Mouse (Mus musculus) layer of hippocampus, postnatal 36 days (tissue): ENCODE results near the gene Fgfr2. TPM values are rescaled to one million over a fixed set of nuclear protein-coding genes. Genes with fewer than 3 reads are reported as not detected.

Source experiments
- DNase-seq, 2 experiments: peaks; one replicate each; pipeline ENCODE4 v3.0.0; 2022
- total RNA-seq, 2 experiments: library from RNA; stranded (reverse); gene quantifications; 2 replicates each; pipeline ENCODE4 v1.2.3; 2021

Fgfr2 gene
- total RNA-seq, 2 experiments from 2014 or later = 45.4 to 47.9 TPM

DNA sequence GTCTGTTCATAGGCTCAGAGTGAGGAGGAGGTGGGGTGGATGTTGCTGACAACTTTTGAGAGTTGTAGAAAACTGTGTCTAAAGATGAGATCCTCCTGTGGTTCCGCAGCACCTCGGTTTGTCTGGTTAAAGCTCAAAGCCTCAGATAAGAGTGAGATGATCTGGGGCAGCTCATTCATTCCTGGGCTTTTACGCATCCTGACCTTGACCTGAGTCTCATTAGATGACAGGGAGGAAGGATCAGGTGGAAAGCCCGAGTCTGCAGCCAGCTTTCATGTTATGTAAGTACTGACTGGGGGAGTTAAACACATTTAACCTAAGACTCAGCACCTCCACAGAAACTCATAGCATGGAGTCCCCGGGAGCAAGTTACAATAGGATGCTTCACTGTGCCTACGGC is 1096.5 kb downstream of the Fgfr2 start:
- no peak for DNase-seq

GRCm38 (mm10) chr7:132025591-132025990 is 1097.6 kb downstream of the Fgfr2 start:
- no peak for DNase-seq

DNA sequence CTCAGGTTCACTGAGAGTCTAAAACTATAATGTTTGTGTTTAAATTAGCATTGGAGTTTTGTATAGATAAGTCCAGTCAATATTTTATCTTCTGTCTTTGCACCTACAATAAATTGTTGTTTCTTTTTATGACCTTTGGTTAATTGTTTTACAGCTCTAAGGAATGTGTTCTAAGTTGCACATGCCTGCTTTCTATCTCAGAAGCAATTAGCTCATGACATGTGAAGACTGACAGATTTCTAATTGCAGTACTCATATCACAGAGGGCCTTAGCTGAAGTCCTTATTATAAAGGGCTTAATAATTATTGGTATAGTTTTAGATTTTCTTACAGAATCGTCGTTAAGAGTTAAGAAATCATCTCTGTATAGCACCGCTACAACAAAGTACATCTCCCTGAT is 1107.2 kb downstream of the Fgfr2 start:
- DNase-seq = no peak

DNA sequence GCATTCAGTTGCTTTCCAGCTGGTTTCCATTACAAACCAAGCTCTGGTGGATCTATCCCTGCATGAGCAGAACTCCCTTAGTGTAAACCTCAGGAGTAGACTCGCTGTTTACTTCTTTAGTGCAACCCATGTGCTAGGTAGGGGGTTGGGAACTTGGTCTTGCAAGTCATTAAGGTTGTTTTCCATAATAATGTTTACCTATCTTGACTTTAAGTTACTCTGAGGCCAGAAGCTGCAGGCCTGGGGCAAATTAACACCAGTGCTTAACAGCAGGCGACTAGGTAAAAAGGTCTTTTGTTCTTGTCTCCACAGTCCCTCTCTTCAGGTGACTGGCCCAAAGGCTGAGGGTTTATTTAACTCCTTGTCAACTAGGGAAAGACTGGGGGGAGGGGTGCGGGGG is 1108.0 kb downstream of the Fgfr2 start:
- DNase-seq = no peak

DNA sequence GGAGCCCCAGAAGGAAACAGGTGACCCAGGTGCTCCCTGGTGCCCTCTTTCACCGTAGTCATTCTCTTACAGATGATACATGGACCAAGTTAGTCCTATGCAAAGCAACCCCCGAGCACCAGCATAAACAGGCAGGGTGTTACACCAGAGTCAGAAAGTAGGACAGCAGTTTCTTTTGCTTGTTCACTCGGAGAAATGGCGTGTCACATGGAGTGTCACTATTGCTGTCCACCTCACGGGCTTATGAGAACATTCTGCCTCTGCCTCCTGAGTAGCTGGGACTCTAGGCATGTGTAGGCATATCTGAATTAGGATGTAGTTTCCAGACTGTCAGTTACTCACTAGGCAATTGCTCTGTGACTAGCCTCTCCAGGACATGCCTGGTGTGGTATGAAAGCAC is 1109.2 kb downstream of the Fgfr2 start:
- DNase-seq = no peak

DNA sequence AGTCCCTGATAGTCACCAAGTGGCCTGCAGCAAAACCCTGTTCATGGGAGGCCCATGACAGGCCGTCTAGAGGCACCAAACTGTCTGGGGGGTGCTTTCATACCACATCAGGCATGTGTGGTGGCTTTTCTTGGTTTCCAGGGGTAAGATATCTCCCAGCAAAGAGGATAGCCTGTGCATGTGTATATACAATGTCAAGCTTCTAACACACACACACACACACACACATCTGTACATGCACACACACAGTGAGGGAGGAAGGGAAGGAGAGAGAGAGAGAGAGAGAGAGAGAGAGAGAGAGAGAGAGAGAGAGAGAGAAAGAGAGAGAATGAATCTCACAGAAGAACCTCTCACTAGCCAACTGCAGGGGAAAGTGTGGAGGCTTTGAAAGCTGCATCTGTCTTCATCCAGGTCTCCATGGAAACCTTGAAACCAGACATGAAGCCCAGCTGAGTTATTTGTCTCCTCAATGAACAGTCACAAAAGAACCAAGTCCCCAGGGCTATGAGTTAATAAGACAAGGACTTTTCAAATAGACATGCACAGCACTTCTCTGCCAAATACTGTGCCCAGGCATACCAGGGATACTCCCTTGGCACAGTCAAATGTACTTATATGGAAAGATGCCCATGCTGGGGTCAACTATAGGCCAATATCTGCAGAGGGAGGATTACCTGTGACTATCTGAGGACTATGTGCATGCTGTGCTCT is 1110.0 kb downstream of the Fgfr2 start:
- DNase-seq = no peak

GRCm38 (mm10) chr7:132009002-132009401 is 1114.1 kb downstream of the Fgfr2 start:
- DNase-seq = no peak

GRCm38 (mm10) chr7:132005996-132006696 is 1117.0 kb downstream of the Fgfr2 start:
- DNase-seq = peak; percentile 27 to 43

DNA sequence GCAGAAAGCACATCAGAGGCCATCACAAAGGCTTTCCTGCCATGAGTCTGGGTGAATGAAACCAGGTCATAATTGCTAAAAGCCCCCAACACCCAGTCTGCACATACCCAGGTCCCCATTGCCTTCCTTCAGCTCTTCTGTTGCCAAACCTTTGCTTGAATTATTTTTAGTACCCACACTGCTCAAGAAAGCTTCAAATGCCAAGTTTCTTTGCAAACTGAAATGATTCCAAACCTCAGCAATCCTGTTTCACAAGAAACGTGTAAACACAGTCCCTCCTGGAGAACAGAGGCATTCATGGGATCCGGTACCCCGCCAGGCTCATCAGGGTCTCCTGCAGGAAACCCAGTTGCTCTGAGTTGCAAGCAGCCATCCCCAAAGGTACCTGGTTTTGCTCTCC is 1130.3 kb downstream of the Fgfr2 start:
- DNase-seq = no peak

GRCm38 (mm10) chr7:131992226-131992625 is 1130.9 kb downstream of the Fgfr2 start:
- DNase-seq = no peak

- DNase-seq = no peak
Observed at GRCm38 (mm10) chr7:131989056-131989455, 1134.1 kb downstream of the Fgfr2 start.

GRCm38 (mm10) chr7:131978609-131979008 is 1144.5 kb downstream of the Fgfr2 start:
- no peak for DNase-seq

DNA sequence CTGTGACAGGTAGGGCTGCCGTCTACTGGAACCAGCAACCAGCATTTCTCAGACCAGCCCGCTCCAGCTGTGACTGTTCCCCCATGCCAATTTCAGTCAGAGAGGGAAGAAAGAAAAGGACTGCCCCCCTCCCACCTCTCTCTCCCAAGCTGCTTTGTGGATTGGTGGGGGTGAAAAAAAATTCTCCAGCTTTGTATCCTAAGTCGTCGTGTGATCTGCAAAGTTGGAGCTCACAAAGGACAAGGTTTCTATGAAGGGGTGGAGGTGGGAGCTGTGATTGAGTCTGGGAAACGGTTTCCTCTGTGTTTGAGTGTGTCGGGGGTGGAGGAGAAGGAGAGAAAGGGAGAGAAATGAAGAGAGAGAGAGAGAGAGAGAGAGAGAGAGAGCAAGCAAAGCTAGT is 1147.3 kb downstream of the Fgfr2 start:
- DNase-seq = no peak

DNA sequence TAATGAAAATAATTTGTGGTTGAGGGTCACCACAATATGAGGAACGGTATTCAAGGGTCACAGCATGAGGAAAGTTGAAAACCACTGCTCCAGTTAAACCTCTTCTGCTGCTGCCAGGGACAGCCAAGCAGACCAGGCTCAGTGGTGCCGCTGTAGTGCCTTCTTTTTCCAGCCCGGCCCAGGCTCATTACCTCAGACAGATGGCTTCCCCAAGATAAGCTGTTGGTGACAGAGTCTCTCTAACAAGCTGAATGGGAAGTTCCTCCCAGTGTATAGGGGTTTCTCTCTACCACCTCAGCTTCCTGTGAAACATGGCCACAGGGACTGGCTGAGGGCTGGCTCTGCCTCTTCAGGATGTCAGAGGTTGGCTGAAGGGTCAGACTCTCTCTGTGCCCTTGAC is 1152.9 kb downstream of the Fgfr2 start:
- DNase-seq = no peak

- DNase-seq = peak; percentile 37 to 45
Observed at GRCm38 (mm10) chr7:131966916-131967494, 1156.1 kb downstream of the Fgfr2 start.

- peak; percentile 45 to 50 for DNase-seq
Observed at GRCm38 (mm10) chr7:131966023-131966915, 1156.9 kb downstream of the Fgfr2 start, which contains the start of gene Gpr26. Gene Gpr26 (plus strand): TSS chr7:131966460.

DNA sequence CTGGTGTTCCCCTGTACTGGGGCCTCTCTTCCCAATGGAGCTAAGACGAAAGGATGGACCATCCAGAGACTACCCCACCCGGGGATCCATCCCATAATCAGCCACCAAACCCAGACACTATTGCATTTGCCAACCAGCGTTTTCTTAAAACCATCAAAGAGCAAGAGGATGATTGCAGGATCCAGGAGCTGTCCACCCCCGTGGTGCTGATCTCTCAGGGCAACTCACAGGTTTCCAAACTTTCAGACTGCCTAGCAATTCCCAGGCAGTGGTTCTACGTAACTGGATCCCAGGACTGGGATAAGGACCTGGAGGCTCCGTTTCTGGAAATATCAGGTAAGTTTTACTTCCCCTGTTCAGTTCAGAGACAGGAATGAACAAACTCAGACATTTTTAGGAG is 1162.6 kb downstream of the Fgfr2 start:
- DNase-seq = no peak

DNA sequence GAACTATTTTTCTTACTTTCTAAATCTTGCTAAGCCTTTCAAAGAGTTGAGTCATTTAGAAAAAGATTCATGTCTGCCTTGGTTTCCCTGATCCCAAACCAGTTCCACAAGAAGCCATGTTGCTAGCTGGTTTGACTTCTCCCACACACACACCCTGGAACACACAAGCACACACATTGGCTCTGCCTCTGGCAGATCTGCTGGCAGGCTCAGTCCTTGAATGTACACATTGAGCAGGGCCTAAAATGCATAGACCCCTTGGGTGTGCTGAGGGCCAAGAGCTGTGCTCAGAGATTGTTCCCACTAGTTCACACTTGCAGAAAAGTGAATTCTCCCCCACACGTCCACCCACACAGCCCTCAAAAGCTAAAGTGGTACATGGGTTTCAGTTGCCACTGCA is 1164.4 kb downstream of the Fgfr2 start:
- no peak for DNase-seq

- DNase-seq = no peak
Observed at GRCm38 (mm10) chr7:131953402-131953801, 1169.7 kb downstream of the Fgfr2 start.

DNA sequence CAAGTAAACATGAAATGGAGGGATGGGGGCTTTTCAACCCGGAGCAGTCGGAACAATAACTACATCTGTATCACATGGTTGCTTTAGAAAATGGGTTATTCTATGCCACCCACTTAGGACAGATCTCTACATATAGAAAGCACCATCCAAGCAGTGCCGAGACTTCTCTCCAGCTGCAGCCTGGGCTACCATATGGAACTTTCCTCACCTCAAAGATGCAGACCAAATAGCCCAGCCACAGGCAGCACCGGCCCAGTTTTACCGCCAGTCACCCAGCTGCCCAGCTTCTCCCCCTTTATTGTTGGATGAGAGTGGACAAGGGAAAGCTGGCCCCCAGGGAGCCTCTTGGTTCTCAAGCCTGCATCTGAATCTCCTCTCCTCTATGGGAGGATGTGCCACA is 1172.0 kb downstream of the Fgfr2 start:
- DNase-seq = no peak

DNA sequence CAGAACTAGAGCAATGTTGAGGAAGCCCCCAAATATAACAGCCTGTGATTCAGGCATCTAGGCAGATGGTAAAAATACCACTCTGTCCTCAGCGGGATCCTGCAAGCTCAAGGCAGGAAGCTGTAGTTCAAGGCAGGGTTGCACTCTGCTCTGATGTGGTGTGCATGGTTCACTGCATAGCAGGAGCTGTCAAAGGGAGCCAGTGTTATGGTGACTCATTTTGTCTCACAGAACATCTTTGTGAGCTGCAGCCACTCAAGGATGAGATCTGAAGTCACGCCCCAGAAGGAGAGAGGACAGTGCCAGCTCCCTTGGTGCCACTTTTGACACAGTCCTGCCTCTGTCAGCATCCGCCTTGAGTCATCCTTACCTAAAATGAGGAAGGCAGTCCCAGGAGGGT is 1185.5 kb downstream of the Fgfr2 start:
- DNase-seq = no peak

DNA sequence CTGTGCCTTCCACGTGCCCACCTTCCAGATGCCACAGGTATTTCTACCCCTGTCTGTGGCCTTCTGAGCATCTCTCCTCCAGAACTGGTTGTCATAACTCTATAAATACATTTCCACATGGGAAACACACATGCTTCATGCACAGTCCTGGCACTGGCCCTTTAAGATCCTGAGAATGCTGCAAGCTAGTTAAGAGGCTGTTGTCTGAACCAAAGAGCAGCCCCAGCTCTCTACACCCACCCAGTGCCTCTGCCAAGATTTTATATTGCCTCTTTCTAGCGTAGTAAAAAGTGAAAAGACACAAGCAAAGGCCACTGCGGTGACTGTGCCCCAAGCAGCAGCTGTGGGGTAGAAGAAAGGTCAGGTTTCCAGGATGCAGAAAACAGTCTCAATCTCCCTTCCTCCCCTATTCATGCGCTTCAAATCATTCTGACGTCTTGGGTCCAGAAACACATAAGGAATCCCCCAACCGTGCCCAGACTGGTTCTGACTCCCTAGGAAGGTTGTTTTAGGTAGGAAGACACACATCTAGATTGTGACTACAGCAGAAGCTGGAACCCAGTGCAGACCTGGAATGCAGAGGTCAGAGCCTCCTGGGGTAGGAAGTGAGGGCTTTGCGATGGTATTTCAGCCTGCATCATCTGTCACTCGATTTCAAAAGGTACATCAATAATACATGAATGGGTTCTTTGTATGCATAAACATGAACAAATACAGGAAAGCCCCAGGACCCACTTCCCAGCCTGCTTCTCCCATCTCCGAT is 1195.7 kb downstream of the Fgfr2 start:
- DNase-seq = no peak
